Mouse (Mus musculus): ENCODE data around the gene Egfl6.

DNA sequence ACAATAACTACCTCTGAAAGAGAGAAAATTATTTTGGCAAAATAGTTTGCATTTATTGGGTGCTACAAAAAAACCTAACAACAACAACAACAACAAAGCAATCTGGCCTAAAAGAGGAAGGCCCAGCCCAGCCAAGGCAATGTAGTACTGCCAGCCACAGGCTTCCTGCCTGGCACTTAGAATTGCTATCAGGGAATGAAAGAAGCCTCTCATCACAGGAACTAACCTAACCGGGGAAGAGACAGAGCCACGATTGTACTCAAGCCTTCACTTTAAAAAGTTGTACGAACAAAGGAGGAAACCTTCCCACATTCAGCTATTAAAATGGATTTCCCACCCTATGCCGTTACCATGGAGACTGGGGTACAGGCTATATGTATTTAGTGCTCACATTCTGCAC is 87.7 kb downstream of the Egfl6 start:
- TF ChIP-seq CTCF (IDR thresholded peaks at IDR 0.05; ENCODE audit: extremely low read depth, insufficient read length, insufficient replicate concordance, low read depth, low read length) (no peak), POLR2A (IDR thresholded peaks at IDR 0.05; ENCODE audit: low read depth, low read length) (no peak)

Data from small intestine, adult 2 months (tissue).